Mouse (Mus musculus) liver, embryonic 13.5 days (tissue): ENCODE data around the gene Itga3. TPM values are rescaled to one million over a fixed set of nuclear protein-coding genes. Genes with fewer than 3 reads are reported as not detected.

Experiments used
- ATAC-seq: fragments of 200-750 bp; cut with Nextera tagmentation; 2 replicates; pipeline ENCODE4 v1.8.0; 2017; ENCODE audit warnings: low read depth, mild to moderate bottlenecking, moderate number of reproducible peaks, moderate library complexity
- DNase-seq: peaks from one replicate; pipeline ENCODE4 v3.0.0; 2022
- H3K27ac ChIP-seq: fragments of 300-500 bp; sonication (generic); 2 replicates; pipeline ENCODE4 v1.5.1; 2015; ENCODE audit warnings: moderate library complexity, mild to moderate bottlenecking, inconsistent platforms
- H3K27me3 ChIP-seq: fragments of 300-500 bp; sonication (generic); 2 replicates; pipeline ENCODE4 v1.6.1; 2015; ENCODE audit warnings: mild to moderate bottlenecking, inconsistent platforms
- H3K36me3 ChIP-seq: fragments of 300-500 bp; sonication (generic); 2 replicates; pipeline ENCODE4 v1.6.1; 2015; ENCODE audit warnings: mild to moderate bottlenecking, inconsistent platforms
- H3K4me1 ChIP-seq: fragments of 300-500 bp; sonication (generic); replicated peaks from 2 replicates; pipeline ENCODE4 v1.6.1; 2015; ENCODE audit warnings: inconsistent platforms
- H3K4me2 ChIP-seq: fragments of 300-500 bp; sonication (generic); 2 replicates; pipeline ENCODE4 v1.6.1; 2015; ENCODE audit warnings: inconsistent platforms, mild to moderate bottlenecking, moderate library complexity
- H3K4me3 ChIP-seq: fragments of 300-500 bp; sonication (generic); replicated peaks from 2 replicates; pipeline ENCODE4 v1.5.1; 2015; ENCODE audit warnings: mild to moderate bottlenecking, inconsistent platforms
- H3K9ac ChIP-seq: fragments of 300-500 bp; sonication (generic); 2 replicates; pipeline ENCODE4 v1.6.1; 2015; ENCODE audit warnings: mild to moderate bottlenecking, inconsistent platforms
- H3K9me3 ChIP-seq: fragments of 300-500 bp; sonication (generic); replicated peaks from 2 replicates; pipeline ENCODE4 v1.6.1; 2016; ENCODE audit warnings: inconsistent platforms
- WGBS: fragments of 180-500 bp; shearing (Covaris S2); methylation state at CpG from one replicate; pipeline ENCODE4 v1.1.7; 2015; ENCODE audit not compliant: insufficient replicate concordance; 5-methylcytosine and 5-hydroxymethylcytosine counted together
- polyA plus RNA-seq: library from polyadenylated mRNA; unstranded; fragments of >200 nt; fragmentation: Nextera tagmentation; extraction: Ambion mirVana; gene quantifications from 2 replicates; pipeline ENCODE4 v1.2.1, GENCODE M21; 2015

Itga3 gene
- polyA plus RNA-seq, 1 experiment from 2014 or later = 1.8 TPM

DNA sequence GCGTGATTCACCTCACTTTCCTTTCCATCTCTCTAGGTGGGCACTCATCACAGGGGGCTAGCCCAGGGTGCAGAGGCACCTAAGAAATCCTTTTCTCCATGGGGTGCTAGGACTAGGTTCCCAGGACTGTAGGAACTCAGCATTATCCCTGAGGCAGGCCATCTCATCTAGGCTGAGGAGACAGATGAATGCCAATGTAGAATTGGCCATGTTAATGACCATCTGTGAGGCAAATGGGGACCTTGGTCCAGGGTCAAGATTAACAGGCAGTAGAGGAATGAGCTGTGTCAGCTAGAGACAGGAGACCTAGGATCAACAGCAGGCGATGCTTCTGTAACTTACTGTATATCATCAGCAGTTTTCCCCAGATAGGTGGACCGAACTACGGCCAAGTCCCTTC, 36.8 kb downstream of the Itga3 start:
- Histone ChIP-seq H3K27ac (peak overlapping the region; percentile 11; the same call in 1 of the 2 replicates), H3K4me3 (no peak overlapping the region; the same call in 1 of the 2 replicates)

DNA sequence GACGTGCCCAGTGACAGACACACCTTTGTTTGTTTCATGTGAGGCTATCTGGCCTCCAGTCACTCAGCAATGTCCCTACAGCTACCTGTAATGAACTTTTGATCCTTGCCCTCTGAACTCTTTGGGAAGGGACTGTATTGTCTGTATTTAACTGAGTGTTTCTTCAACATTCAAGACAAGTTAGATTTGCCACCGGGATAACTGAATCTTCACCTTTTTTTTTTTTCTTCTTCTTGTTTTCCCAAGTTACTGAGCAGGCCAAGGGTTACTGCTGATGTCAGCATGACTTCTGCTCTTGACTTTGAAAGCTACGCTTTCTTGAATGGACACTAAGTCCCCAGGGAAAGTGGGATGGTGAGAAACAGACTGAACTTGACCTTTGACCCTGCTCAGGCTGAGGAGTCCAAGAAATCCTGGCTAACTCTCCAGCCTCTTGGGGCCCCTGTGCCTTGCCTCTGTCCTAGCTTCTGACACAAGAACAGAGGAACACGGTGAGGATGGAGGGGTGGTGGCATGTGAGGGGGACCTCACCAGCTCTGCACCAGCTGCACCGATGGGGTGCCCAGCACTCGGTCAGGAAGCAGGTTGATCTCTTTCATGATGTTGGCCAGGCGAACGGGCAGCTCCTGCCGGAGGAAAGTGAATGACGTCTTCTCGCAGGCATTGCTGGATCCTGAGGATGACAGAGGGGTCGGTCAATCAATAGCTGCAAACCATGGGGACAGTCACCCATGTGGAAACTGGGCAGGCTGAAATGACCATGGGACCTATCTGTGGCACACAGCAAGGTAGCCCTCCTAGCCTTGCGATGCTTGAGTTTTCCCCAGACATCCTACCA, 37.6 kb downstream of the Itga3 start:
- DNase-seq = no peak

More for the DNA sequence above, 36.8 kb downstream of the Itga3 start:
- Histone ChIP-seq H3K36me3 (no peaks in the 10 kb centered on the region), H3K4me2 (peak overlapping the region; percentile 97), H3K4me1 (peaks cover 42% of the 10 kb centered on the region), H3K9ac (peak overlapping the region; percentile 83; the same call in 1 of the 2 replicates), H3K9me3 (no peaks in the 10 kb centered on the region), H3K27me3 (peaks cover 6% of the 10 kb centered on the region; the same call in 1 of the 2 replicates)
- WGBS = 78% methylated on average over 4 of the region's 4 CpGs
- DNase-seq (no peak), ATAC-seq (no peak)

DNA sequence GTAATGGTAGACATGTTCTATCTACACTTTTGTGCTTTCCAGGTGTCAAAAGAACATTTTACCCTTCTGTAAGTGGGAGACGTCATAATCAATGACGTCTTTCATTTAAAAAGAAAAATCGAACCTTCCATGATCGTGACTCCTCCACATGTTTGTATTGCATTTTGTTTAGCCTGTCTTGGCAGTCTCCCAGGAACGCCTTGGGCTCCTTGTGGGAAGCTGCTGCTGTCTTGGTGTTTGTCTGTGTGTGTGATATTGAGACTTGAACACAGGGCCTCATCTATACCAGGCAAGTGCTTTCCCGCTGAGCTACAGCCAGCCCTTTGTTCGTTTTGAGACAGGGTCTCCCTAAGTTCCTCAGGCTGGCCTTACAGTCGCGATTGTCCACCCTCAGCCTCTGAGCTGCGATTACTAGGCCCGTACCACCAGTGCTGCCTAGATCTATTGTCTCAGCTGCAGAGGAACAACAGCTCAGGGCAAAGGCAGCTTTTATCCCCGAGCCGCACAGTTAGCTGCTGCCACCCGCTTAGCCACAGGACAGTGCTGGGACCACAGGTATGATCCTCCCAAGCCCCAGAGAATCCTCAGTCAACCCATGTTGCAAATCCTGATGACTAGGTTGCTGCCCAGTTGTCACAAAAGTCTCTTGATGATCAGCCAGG, 38.3 kb downstream of the Itga3 start:
- Histone ChIP-seq H3K9me3 (no peaks in the 10 kb centered on the region), H3K4me1 (peaks cover 50% of the 10 kb centered on the region), H3K4me3 (no peak overlapping the region), H3K36me3 (no peaks in the 10 kb centered on the region), H3K4me2 (no peak overlapping the region), H3K27ac (no peak overlapping the region), H3K27me3 (0 out of 2 replicates have a peak, but pooled peaks cover 7% of the 10 kb centered on the region), H3K9ac (no peak overlapping the region)
- DNase-seq = no peak
- WGBS = 76% methylated on average over 14 of the region's 14 CpGs
- ATAC-seq = no peak

More for the DNA sequence above, 37.6 kb downstream of the Itga3 start:
- 74% methylated on average over 13 of the region's 13 CpGs for WGBS
- no peaks in the 10 kb centered on the region for H3K36me3 ChIP-seq
- H3K4me1 ChIP-seq = peaks cover 42% of the 10 kb centered on the region
- H3K4me2 ChIP-seq = no peak overlapping the region
- no peaks in the 10 kb centered on the region for H3K9me3 ChIP-seq
- H3K27ac ChIP-seq = no peak overlapping the region
- 0 out of 2 replicates have a peak, but pooled peaks cover 3% of the 10 kb centered on the region for H3K27me3 ChIP-seq
- H3K9ac ChIP-seq = no peak overlapping the region
- no peak for ATAC-seq
- H3K4me3 ChIP-seq = no peak overlapping the region

DNA sequence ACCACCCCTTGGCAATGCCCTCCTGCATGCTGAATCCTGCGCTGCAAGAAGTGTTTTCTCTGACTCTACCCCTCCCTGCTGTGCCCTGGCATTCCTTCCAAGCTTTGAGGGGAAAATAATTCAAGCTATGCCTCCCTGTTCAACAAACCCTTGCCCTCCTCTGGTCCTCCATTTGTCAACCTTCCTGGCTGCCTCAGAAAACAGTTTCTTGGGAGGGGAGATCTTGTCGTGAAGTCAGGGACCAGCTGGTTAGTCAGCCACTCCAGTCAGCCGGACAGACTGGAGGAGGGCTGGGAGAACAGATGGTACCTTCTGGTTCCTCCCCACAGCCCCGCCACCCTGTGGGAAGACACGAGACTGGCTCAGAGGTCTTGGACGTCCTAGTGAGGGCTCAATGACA, 39.3 kb downstream of the Itga3 start:
- Histone ChIP-seq H3K4me3 (no peak overlapping the region), H3K4me2 (no peak overlapping the region), H3K9ac (no peak overlapping the region), H3K27me3 (0 out of 2 replicates have a peak, but pooled peaks cover 8% of the 10 kb centered on the region), H3K4me1 (peaks cover 51% of the 10 kb centered on the region), H3K36me3 (no peaks in the 10 kb centered on the region), H3K9me3 (no peaks in the 10 kb centered on the region), H3K27ac (no peak overlapping the region)
- ATAC-seq (no peak), DNase-seq (no peak)
- whole genome bisulfite sequencing = 66% methylated on average over 6 of the region's 6 CpGs

DNA sequence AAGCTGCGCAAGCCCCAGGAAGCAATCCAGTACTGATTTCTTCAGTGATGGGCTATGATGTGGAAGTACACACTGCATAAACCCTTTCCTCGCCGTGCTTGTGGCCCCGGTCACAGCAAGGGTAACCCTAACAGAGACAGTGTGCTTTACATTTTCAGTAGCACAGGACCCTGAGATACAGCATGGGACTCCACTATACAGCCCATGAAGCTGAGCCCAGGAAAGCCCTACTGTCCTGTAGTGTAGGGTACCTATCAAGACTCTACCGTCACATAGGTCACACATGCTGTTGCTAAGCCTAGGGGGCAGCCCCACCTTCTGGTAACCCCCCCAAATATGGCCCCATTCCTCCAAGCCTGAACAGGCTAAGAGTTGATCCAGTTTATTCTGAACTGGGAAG, 40.1 kb downstream of the Itga3 start:
- Histone ChIP-seq H3K9ac (no peak overlapping the region), H3K4me2 (no peak overlapping the region), H3K9me3 (no peaks in the 10 kb centered on the region), H3K4me3 (no peak overlapping the region), H3K27ac (no peak overlapping the region), H3K4me1 (peaks cover 45% of the 10 kb centered on the region), H3K27me3 (0 out of 2 replicates have a peak, but pooled peaks cover 8% of the 10 kb centered on the region), H3K36me3 (no peaks in the 10 kb centered on the region)
- ATAC-seq (no peak), DNase-seq (no peak)
- 85% methylated on average over 5 of the region's 5 CpGs for WGBS

DNA sequence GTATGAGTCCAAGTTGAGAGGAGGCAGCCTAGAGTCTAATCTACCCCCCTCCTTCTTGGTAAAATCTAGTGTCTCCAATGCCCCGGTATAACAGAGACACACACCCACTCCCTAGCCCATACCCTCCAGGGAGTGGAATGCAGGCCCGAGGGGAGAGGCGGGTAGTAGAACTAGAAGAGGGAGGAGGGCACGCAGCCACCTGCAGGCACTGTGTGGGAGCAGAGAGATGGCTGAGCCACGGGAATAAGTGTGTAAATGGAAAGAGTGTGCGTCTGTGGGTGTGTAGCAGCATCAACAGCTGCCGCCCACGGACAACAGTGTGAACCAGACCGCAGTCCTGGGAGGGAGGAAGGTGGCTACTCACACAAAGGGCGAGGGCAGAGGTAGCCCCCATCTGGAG, 41.7 kb downstream of the Itga3 start:
- H3K27ac ChIP-seq = no peak overlapping the region
- no peaks in the 10 kb centered on the region for H3K36me3 ChIP-seq
- DNase-seq (no peak), ATAC-seq (no peak)
- WGBS = 62% methylated on average over 10 of the region's 10 CpGs
- H3K4me2 ChIP-seq = no peak overlapping the region
- no peak overlapping the region for H3K9ac ChIP-seq
- no peaks in the 10 kb centered on the region for H3K9me3 ChIP-seq
- H3K4me3 ChIP-seq = no peak overlapping the region
- peaks cover 32% of the 10 kb centered on the region for H3K4me1 ChIP-seq
- H3K27me3 ChIP-seq = 0 out of 2 replicates have a peak, but pooled peaks cover 8% of the 10 kb centered on the region

DNA sequence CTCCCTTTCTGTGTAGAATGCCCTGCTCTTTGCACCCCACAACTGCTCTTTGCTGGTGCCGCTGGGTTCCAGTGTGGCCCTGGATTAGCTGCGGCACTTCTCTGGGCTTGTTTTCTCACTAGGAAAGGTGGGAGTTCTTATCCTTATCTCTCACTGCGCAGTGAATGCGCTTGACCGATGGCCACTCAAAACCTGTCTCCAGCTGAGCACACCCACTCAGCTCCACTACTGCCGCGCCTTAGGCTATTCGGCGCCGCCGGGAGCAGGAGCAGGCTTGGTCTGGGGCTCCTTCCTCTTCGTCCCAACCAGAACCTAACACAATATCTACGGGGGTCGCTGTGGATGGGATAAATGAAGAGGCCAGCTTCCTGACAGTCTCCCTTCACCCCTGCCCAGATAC, 43.0 kb downstream of the Itga3 start:
- H3K9me3 ChIP-seq = no peaks in the 10 kb centered on the region
- DNase-seq (no peak), ATAC-seq (no peak)
- H3K4me1 ChIP-seq = peaks cover 20% of the 10 kb centered on the region
- H3K27ac ChIP-seq = no peak overlapping the region
- WGBS = 55% methylated on average over 14 of the region's 14 CpGs
- no peak overlapping the region for H3K4me2 ChIP-seq
- H3K27me3 ChIP-seq = 0 out of 2 replicates have a peak, but pooled peaks cover 8% of the 10 kb centered on the region
- H3K9ac ChIP-seq = no peak overlapping the region
- no peak overlapping the region for H3K4me3 ChIP-seq
- H3K36me3 ChIP-seq = no peaks in the 10 kb centered on the region

DNA sequence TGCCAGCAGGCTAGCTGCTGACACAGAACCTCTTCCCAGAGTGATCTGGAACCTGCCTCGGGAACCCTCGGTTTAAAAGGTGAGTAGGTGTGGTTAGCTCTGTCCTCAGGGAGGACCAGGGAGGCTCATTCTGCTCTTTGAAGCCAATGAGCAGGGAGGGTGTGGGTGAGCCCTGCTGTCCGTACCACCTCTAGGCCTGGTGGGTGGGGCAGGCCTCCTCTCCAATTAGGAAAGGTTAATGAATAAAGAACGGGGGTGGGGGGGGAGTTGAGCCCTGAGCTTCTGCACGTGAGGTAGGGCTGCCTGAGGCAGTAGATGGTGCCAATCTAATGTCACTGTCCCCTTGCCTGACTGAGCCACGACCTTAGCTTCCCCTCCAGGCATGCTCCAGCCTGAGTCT, 43.7 kb downstream of the Itga3 start:
- DNase-seq (no peak), ATAC-seq (no peak)
- Histone ChIP-seq H3K4me1 (peaks cover 16% of the 10 kb centered on the region), H3K36me3 (no peaks in the 10 kb centered on the region), H3K9me3 (no peaks in the 10 kb centered on the region), H3K27ac (no peak overlapping the region), H3K27me3 (peaks cover 8% of the 10 kb centered on the region; the same call in 1 of the 2 replicates), H3K4me2 (no peak overlapping the region), H3K4me3 (no peak overlapping the region), H3K9ac (0 out of 2 replicates have a peak overlapping the region, but pooled peaks have one; percentile 9)
- WGBS = 34% methylated on average over 6 of the region's 6 CpGs

DNA sequence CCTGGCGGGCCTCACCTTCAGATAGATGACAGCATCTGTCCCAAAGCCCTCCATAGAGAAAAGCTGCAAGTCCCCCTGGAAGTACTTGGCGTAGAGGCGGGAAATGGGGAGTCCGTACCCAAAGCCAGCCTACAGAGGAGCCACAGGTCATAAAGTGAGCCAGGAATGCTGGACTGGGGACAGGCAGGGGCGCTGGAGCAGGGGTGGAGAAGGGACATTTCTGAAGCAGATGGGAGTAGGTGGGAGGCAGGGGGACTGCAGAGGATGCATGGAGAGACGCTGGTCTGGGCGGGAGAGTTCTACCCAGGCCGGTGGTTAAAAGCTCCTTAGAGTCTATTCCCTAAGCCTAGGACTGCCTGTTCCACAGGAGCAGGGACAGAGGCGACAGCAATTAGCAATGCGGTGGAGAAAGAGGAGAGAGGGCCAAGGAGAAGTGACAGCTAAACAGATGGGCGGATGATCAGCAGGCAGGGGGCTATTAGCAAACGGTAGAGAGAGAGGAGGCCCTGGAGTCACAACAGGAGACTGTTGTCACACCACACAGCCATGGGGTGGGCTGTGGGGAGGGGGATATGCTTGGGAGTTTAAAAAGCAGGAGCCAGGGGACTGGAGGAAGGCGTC, 48.6 kb downstream of the Itga3 start:
- DNase-seq (no peak), ATAC-seq (no peak)
- no peak overlapping the region for H3K4me3 ChIP-seq
- no peak overlapping the region for H3K4me2 ChIP-seq
- 46% methylated on average over 13 of the region's 13 CpGs for WGBS
- H3K9me3 ChIP-seq = no peaks in the 10 kb centered on the region
- no peak overlapping the region for H3K9ac ChIP-seq
- peaks cover 4% of the 10 kb centered on the region; the same call in 1 of the 2 replicates for H3K27me3 ChIP-seq
- peaks cover 24% of the 10 kb centered on the region for H3K4me1 ChIP-seq
- no peak overlapping the region for H3K27ac ChIP-seq
- peaks cover 32% of the 10 kb centered on the region for H3K36me3 ChIP-seq

DNA sequence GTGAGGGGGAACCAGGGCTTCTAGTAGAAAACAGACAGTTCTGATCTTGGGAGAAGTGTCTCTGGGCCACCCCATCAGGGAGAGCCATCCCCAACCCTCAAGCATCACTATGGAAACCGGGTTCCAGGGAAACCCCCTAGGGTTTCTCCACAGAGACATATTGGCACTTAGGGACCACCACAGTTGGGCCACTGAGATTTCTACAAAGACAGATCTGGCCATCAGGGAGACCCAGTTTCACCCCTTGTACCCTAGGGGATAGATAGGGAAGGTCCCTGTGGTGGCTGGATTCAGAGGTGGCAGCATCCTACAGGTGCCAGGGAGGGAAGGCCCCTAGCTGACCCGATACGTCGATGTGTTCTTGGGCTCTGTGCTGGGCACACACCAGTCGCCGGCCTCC, 49.8 kb downstream of the Itga3 start:
- no peak overlapping the region for H3K9ac ChIP-seq
- H3K36me3 ChIP-seq = peaks cover 43% of the 10 kb centered on the region
- H3K9me3 ChIP-seq = no peaks in the 10 kb centered on the region
- DNase-seq = no peak
- ATAC-seq = no peak
- H3K27ac ChIP-seq = peak overlapping the region; percentile 9; the same call in 1 of the 2 replicates
- 78% methylated on average over 6 of the region's 6 CpGs for WGBS
- H3K27me3 ChIP-seq = peaks cover 4% of the 10 kb centered on the region; the same call in 1 of the 2 replicates
- H3K4me2 ChIP-seq = no peak overlapping the region
- H3K4me3 ChIP-seq = no peak overlapping the region
- H3K4me1 ChIP-seq = peaks cover 24% of the 10 kb centered on the region

DNA sequence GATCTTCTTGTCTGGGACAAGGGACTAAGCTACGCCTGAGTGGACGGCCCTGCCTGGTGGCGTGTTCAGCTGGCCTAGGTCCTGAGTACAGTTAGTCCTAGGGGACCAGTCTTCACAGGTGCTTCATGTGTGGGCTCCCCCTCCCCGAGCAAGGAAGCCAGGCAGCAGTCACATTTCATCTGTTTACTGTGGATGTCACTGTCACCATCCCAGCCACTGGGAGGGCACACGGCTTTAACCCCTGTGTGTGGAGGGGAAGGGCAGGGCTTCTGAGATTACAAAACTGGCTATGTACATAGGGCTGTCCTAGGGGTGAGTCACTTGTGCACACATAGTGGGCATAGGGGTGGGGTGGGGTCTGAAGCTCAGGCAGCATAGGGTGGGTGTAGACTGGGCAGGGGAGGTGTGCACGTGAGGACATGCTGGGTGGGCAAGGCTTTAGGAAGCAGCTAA, 50.5 kb downstream of the Itga3 start:
- Histone ChIP-seq H3K36me3 (peaks cover 50% of the 10 kb centered on the region), H3K4me3 (no peak overlapping the region), H3K4me1 (peaks cover 31% of the 10 kb centered on the region), H3K27ac (peak overlapping the region; percentile 22), H3K9me3 (no peaks in the 10 kb centered on the region), H3K4me2 (no peak overlapping the region), H3K9ac (no peak overlapping the region), H3K27me3 (peaks cover 4% of the 10 kb centered on the region; the same call in 1 of the 2 replicates)
- DNase-seq = no peak
- WGBS = 62% methylated on average over 6 of the region's 6 CpGs
- ATAC-seq = peak; percentile 67
